Mouse (Mus musculus): ENCODE results near the gene Cisd3.

- no peak for TF ChIP-seq CTCF (IDR thresholded peaks at IDR 0.05; ENCODE audit: low read depth)
- TF ChIP-seq EP300 (IDR thresholded peaks at IDR 0.05; ENCODE audit: low read depth): no peak
Observed at GRCm38 (mm10) chr11:97662893-97663527, 22.6 kb upstream of the Cisd3 start, which contains the start of gene Mllt6.
